Mouse (Mus musculus) urinary bladder, adult 2 months (tissue): Measurements from ENCODE around the gene Ndufa11. TPM values are rescaled to one million over a fixed set of nuclear protein-coding genes. Genes with fewer than 3 reads are reported as not detected.

ENCODE experiments used
- DNase-seq: peaks from one replicate; pipeline ENCODE4 v3.0.0; 2022; ENCODE audit warnings: low spot score
- polyA plus RNA-seq: library from polyadenylated mRNA; depleted of rRNA; stranded (reverse); fragments of >200 nt; gene quantifications from 2 replicates; pipeline ENCODE4 v1.2.3, GENCODE M21; 2012; rRNA removed

The Ndufa11 gene
- 308 and 313 TPM in 2 replicates for polyA plus RNA-seq

DNA sequence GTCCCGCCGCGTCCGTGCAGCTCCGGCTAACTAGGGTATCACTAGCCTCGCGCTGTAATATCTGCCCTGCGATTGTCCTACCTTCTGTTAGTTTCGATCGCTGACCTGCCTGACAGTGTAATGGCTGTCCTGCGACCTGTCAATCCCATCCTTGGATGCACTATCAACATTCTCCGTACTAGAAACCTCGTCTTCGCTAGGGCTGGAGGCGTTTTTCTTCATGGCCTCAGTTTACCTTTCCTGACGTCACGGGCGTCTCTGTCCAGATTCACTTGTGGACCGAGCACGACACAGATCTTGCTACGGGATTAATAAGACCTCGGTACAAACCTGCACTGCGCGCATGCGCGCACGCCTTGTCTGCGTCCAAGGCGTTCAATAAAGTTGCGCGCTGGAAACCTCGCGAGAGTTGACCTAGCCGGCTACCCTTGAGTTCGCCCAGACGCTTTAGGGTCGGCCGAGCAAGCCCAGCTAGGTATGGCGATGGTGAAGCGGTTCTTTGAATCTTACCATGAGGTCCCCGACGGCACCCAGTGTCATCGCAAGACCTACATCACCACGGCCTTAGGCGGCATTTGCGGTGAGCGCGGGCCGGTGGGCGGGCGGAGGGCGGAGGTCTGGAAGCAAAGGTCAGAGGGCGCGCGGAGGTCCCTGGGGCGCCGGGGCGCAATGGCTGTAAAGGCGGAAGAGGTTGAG, at the start of gene Ndufa11, which contains the start of gene Vmac:
TSS of gene Ndufa11 (plus strand) at position 405 of the 696 bp plus-strand sequence.
TSS of gene Vmac (minus strand) at position 660 of the 696 bp plus-strand sequence.
- DNase-seq, result peak; percentile 86

DNA sequence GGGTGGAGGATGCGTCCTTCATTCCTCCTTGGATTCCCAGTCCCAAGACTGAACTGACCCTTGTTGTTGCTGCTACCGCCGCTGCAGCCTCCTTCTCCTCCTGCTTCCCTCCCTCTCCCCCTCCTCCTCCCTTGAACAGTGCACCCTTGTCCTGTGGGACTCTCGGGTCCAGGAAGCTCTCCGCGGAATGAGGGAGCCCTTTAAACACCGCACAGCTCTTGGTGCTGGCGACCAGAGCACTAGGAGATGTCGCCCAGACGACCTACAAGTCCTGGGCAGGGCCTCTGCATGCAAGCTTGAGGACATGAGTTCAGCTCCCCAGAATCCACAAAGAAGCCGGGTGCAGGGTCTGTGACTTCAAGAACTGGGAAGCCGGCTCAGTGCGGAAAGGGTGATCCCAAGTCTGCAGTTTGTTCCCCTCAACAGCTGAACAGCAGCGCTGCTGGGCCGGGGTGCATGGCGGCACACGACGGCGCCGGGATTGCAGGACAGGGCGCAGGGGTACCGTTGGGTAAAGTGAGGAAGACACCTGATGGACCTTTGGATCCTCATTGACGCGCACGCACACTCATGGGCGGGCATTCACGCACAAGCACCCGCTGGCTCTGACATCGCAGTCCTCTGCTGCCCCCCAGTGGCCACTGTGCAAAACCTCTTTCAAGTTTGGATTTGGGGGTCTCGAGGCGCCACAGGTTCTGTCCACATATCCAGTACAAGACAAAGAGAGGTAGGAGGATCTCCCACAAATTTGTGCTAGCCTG, 49.0 kb upstream of the Ndufa11 start:
- peak; percentile 78 for DNase-seq

DNA sequence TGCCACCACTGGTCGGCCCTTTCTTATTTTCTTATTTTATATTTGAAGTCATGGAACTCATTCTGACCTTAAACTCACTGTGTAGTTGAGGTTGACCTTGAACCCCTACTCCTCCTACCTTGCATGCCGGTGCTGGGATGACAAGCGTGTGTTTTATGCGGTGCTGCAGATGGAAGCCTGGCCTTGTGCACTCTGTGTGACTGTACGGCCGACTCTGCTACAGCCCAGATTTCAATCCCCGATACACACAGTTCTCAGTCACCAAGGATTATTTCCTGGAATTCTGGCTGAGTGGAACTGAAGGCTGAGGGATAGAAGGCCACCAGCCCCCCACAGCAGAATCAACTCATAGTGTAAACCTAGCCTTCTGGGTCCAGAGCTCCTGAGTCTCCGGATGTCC, 47.8 kb upstream of the Ndufa11 start:
- no peak for DNase-seq

DNA sequence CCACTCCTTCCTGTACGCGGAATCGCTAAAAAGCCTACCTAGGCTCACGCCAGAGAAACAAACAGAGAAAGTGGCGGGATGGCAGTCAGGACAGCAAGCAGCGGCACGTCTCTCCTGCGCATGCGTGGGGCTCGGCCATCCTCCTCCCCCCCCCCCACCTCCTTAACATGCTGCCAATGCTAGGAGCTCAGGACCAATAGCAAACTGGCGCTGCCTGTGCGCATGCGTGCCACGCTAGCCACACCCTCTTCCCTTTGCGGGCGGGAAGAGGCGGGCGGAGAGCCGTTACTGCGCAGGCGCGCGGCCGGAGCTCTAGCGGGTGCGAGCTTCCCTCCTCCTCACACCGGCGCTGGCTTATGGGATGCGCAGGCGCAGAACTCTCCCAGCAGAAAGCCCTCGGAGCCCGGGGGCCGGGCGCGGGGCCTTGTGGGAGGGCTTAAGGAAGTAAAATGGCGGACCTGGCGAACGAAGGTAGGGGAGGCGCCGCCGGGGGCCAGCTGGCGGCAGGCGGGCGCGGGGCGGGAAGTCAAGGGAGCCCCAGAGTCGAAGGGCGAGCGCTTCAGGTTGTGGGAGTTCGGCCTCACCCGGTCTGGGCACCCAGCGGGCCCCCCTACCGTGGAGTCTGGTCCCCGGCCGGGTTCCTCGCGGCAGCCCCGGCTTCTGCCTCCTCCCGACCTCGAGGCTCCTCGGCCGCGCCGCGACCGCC, 44.5 kb upstream of the Ndufa11 start, which contains the start of gene Ranbp3:
TSS of gene Ranbp3 (plus strand) at position 354 of the 706 bp plus-strand sequence.
- peak; percentile 95 for DNase-seq

DNA sequence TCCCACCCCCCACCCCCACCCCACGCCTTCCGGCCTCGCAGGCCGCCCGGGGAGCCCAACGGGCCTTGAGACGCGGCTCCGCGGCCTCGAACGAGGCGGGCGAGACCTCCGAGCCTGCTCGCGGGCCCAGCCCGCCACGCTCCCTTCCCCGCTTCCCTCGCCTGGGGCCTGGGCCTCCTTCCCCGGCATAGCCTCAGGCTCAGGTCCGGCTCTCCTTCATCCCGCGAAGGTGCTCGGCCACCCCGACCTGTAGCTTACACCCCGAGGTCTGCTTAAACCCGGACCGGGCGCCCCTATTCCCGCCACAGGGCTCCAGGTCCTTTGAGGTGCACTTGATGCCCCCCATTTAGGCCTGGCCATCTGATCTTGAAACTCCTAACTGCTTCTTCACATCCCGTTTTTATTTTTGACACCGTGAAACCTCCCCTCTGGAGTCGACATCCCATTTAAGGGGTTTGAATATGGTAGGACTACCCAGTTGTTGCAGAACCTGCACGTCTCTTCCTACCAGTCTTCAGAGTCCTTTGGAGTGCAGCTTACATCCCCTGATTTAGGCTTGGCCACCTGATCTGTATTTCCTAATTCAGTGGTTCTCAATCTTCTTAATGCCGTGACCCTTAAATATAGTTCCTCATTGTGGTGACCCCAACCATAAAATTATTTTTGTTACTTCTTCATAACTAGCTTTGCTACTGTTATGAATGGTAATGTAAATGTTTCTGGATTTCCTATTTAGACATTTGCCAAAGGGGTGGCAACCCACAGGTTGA, 43.7 kb upstream of the Ndufa11 start:
- DNase-seq, result no peak

DNA sequence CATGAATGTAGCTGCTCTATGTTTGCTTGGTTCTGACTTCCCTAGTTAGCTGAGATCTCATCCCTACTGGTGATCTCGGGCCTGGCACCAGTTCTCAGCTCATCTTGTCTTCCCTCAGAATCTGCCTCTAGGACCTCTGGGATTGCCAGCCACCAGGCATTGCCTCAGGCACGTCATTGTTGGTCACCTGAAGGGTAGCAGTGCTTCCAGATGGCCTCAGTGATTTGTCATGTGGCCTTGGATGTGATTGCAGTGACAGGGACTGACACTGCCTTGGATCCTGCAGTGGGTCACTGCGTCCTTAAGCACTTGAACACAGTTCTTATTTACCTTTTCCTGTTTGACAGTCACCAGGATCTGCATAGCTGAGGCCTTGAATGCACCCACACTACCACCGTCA, 35.8 kb upstream of the Ndufa11 start:
- DNase-seq, result no peak

DNA sequence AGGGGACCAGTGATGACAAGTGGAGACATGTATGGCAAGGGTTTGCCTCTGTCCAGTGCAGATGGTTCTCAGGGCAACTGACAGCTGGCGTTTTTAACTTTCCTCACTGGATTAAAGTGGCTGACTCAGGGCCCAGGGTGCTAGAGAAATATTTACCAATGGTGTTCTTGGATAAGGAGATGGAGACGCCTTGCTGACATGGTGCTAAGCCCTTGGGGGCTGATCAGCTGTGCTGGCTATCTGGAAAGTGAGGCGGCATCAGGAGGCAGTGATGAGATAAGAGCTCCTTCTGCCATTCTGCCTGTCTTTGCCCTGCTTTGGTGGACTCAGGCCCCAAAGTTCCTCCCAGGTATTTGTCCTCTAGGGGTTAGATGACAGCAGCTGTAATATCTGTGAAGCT, 34.7 kb upstream of the Ndufa11 start:
- DNase-seq, result no peak

DNA sequence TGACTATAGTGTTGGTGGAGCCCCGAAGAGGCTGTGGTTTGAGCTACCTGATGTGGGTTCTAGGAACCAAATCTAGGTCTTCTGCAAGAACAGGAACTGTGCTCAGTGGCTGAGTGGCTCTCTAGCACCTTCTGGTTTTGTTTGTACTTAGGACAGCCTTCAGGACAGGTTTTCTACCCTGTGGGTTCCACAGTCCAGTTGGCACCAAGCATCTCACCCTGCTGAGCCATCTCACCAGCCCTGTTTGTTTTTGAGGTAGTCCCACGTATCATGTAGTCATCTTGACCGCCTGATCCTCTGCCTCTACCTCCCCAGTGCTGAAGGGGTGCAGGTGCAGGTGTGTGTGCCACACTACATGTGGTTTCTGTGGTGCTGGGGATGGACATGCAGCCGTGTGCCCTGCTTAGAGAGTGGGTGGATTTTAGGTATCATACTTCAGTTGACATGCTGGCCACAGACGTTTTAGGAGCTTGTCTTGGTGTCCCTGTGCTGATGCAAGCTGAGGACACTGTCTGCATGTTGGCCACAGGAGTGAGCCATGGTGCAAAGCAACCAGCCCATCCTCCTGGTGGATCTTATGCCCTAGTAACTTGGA, 33.9 kb upstream of the Ndufa11 start:
- no peak for DNase-seq

DNA sequence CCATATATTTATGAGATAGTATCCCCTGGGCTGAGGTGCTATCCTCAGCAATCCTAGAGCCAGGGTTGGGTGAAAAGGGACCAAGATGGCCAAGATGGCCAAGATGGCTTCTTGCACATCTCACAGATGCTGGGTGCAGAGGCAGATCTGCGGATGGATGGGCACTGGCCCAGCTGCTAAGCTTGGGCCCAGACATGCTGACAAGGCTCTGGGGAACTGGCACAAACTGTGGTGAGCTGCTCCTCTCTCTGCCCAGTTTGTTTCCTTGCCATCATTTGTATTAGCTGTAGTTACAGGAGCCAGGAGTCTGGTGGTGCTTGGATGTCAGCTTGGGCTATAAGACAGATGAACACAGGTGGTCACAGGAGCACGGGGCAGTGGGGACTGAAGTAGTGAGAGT, 32.9 kb upstream of the Ndufa11 start:
- no peak for DNase-seq

DNA sequence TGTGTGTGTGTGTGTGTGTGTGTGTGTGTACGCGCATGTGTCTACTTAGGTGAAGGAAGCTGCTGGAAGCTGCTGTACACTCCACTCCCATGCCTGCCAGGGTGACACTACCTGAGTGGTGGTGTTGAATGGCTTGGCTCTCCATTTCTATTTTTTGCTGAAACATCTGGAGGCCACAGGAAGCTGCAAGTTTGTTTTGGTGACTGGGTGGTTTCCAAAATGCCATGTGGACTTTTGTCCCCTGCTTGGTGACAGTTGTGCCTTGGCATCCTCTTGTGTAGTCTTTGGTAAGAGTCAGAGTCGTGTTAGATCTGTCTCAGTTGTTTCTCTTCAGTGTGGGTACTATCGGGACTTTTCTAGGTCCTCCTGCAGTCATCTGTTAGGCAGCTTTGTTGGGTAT, 30.8 kb upstream of the Ndufa11 start:
- DNase-seq, result no peak

DNA sequence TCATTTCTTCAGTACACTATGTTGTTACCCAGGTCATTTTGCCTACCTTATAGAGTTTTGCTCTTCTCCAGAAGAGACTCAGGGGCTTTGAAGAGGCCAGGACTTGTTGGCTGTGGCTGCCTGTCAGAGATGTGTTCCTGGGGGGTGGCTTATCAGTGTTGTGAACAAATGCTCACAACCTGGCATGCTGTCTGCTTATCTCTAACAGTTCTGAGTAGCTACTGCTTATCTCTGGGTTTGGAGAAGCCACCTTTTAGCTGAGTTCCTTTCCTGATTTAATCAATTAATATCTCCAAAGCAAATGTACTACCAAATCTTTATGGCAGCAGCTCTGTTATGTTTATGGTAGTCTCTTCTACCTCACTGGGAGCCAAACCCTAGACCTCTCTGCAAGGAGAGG, 29.5 kb upstream of the Ndufa11 start:
- DNase-seq, result no peak

DNA sequence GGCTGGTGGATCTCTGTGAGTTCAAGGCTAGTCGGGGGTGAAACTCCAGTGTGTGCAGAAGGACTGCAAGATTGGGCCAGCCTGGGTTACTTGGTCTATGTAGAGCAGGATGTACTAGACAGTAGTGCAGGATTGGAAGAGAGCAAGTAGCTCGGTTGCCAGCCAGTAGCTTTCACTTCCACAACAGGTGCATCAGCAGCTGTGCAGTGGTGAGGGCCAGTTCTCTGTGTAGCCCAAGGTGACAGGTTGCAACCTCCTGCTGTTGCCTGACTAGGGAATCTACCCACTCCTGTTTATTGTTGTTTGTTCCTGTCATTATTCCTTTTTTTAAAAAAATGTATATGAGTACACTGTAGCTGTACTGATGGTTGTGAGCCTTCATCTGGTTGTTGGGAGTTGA, 28.9 kb upstream of the Ndufa11 start:
- DNase-seq, result no peak

DNA sequence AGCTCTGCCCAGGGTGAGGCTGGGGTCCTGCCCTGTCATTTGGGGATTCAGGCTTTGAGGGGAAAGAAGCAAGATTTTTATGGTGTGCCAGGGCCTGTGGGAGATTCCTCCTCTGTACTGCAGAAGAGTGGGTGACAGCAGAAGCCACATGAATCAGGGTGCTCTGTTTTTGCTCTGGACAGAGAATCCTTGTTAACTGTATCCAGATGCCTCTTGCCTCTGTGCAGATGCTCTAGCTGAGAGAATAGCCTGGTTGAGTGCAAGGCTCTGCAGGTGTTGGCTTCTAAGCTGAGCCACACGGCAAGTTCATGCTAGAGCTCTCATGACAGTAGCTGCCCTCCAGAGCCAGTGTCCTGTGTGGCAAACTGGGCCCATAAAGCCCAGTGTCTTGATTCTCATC, 24.2 kb upstream of the Ndufa11 start:
- DNase-seq, result no peak

DNA sequence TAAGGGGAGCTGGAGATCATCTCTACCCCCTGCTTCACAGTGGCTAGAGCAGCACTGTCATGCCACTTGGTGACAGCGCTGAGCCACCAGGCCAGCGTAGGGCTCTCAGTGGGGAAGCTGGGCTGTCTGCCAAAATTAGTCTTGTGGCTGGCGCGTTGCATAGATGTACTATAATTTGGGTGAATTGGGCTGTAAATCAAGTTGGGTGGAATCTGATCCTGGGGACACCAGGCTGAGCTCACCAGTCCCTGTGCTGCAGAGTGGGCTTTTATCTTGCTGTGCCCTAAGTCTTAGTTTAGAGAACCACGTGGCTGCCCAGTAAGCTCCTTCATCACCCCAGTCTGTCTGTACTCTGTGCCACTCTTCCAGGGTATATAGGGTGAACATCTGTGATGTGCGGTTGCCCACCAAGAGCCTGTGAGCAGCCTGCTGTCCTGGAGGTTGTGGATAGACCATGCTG, 23.7 kb upstream of the Ndufa11 start:
- DNase-seq, result no peak

DNA sequence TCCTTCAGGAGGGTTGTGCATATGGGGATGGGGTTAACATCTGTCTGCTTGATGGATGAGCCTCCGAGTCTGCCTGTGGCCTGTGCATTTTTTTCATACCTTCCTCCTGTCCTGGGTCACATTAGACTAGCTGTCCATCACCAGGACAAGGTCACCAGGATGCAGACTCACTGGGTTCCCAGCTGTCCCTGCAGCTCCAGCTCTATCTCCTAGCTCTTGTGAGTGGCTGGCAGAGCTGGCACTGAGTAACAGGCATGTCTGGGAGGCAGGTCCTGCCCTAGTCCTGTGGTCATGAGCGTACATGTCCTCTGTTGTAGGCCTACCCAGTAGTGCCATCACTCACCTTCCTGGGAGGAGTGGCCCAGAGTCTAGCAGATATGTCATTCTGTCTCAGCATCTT, 17.1 kb upstream of the Ndufa11 start:
- no peak for DNase-seq

DNA sequence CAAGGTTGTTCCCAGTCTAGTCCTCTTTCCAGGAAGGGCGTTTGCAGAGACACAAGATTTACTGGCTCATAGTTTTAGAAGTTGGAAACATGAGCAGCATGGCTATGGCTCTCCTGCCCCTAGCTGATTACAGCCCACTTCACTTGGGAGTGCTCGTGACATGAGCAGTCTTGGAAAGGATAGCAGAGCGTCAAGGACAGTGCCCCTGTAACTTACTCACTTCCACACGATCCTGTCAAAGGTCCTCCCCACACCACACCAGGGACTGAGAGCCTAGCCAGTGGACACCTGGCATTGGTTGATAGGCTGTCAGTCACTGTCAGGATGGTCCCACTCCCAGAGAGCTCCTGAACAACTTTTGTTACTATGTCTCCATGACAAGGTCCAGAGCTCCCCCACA, 14.5 kb upstream of the Ndufa11 start:
- DNase-seq, result no peak

DNA sequence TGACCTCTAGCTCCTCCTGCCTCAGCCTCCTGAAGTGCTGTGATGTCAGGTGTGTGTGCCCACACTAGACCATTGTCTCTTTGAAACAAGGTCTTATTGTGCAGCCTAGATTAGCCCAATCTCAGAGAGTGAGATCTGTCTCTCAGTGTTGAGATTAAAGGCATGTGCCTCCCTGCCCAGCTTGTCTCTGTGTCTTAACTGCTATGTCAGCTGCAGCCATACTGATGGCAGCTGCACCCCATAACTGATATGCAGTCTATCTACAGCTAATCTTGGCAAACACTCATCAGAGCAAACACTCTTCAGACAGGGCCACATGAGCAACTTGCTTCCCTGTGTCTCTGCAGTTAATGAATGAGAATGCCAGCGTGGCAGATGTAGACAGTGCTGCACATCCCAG, 11.1 kb upstream of the Ndufa11 start:
- no peak for DNase-seq

DNA sequence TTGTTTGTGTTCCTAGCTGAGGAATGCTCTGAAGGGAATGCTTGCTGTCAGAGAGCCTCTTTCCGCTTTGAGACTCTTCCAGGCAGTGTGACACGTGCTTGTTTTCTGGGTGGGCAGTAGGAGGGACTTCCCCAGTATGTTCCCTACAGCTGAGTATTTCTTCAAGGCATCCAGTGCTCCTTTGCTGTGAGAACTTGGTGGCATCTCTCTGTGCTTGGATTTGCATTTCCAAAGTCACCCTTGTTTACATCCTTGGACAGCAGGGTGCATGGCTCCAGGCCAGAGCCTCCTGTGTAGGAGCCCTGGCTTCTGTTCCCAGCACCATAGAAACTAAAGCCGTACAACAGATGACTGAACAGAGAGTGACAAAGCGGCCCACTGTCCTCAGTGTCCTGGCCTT, 8.9 kb upstream of the Ndufa11 start:
- no peak for DNase-seq

DNA sequence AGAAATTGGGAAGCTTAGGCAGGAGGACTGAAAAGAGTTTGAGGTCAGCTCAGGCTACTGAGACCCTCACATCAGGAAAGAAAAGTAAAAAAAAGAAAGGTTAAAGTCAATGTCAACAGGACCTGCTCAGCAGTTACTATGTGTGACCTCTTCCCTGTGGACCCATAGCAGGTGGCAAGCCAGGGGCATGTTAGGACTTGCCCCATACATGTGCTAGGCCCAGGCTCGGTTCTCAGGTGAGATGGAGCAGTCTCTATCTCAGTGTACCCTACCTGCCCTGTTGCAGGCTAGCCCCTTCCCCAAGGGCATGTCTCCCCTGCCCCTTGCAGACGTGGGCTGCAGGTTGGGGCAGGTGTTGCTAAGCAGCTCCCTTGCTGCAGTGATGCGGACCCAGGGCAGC, 7.9 kb upstream of the Ndufa11 start:
- DNase-seq, result no peak

DNA sequence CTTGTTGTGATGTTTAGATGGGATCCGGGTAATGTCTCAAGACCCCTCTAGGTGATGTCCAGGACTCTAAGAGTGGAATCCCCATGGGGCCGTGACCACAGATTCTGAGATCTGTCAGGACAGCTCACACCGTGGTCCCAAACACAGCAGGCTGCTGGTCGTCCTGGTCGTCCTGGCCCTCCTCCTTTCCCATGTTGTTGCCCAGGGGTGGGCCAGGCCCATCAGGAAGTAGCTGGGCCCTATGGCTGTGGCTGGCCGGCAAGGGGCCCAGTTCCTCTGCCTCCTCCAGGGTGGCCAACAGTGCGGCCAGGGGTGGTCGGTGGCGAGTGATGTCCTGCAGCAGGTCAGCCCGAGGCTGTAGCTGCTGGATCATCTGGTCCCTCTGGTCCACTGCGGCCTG, 2.2 kb upstream of the Ndufa11 start:
- DNase-seq, result no peak

DNA sequence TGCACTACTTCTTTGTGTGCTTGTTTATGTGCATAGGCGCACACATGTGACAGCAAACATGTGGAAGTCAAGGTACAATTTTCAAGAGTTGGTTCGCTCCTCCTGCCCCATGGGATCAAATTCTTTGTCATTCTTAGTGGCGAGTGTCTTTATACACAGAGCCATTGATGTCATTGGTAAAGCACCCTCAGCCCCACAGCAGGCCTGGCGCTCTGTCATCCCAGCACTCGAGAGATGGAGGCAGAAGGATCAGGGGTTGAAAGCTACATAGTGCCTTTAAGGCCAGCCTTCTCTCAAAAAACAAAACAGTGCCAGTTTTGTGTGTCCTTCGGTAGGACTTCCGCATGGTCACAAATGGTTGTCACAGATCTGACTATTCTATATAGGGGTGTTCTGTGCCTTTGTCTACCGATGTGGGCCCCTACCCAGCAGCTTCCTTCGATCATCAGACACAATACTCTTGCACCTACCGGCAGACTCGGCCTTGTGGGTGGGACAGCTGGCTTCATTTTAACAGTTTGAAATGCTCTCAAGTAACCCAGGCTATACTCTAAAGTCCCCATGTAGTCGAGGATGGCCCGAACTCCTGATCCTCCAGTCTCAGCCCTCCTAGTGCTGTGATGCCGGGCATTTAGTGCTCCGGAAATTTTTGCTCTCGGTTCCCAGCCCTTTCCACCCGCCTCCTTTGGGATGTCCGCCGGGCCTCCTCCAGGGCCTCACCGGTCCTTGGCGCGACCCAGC, 1.5 kb upstream of the Ndufa11 start:
- no peak for DNase-seq
